Mouse (Mus musculus) ES-E14 (cell line): Measurements from ENCODE around the gene Snai3.

ENCODE experiments used
- HCFC1 ChIP-seq: IDR thresholded peaks from 2 replicates; pipeline ENCODE4 v1.6.1; 2012; ENCODE audit warnings: low read length, inconsistent platforms, borderline replicate concordance; ENCODE audit not compliant: insufficient read depth
- MAFK ChIP-seq: IDR thresholded peaks from 2 replicates; pipeline ENCODE4 v1.6.1; 2014; ENCODE audit warnings: mild to moderate bottlenecking, low read depth, low read length, inconsistent platforms; ENCODE audit not compliant: insufficient read depth
- ZC3H11A ChIP-seq: IDR thresholded peaks from 2 replicates; pipeline ENCODE4 v1.6.1; 2012; ENCODE audit warnings: low read depth, mild to moderate bottlenecking, inconsistent platforms, low read length, borderline replicate concordance
- ZNF384 ChIP-seq: IDR thresholded peaks from 2 replicates; pipeline ENCODE4 v1.6.1; 2012; ENCODE audit warnings: low read depth, low read length, inconsistent platforms

- no peak for TF ChIP-seq MAFK
- TF ChIP-seq HCFC1 = no peak
- TF ChIP-seq ZC3H11A = no peak
- TF ChIP-seq ZNF384 = no peak
Measured at GRCm38 (mm10) chr8:122439336-122439735, 21.2 kb downstream of the Snai3 start.
